Comparison of ENCODE assay signal across 8 mouse cellular contexts in the genomic region with DNA sequence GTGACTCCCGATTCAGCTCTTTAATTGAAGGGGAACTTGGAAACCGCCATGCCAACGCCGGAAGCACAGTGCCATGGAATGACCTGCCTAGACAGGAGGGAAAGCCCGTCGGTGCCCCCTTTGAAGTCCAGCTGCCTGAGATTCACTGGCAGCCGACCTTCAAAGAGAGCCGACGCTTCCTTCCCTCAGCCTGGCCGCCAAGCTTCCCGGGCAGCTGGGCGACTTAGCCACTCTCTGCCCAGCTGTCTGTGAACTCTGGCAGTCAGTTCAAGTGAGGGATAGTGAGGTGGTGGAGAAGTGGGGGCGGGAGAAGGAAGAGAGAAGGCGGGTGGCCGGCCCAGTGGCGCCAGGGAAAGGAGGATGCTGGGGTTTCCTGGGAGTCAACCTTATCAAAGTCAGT.
DNase-seq lines count a peak whose midpoint lies in the region; ATAC-seq lines count a peak whose summit lies in the region.

No protein-coding gene starts in this region.

- no peak for ATAC-seq in CD4-positive, CD25-positive, alpha-beta regulatory T cell, adult 4 months

- peak; percentile 14 to 22 for DNase-seq in layer of hippocampus, postnatal 10 days (ENCODE audit: low spot score in 2 of 2)
- DNase-seq in layer of hippocampus, adult 8-10 months (ENCODE audit: low spot score in 2 of 2) = no peak
- peak; percentile 17 for DNase-seq in embryo, embryonic 9.5 days (ENCODE audit: extremely low spot score)
- DNase-seq in heart, postnatal 4 days = peak; percentile 37
- DNase-seq in lung, postnatal 36 days = peak; percentile 30
- DNase-seq in frontal cortex, adult 2 months (ENCODE audit: extremely low spot score in 1 of 2, low spot score in 1 of 2) = no peak
- no peak for DNase-seq in layer of hippocampus, postnatal 14 days (ENCODE audit: low spot score in 2 of 2)

Comparison
In these comparisons a context has a peak if more than half of its experiments do, and no peak if none do; other contexts are left out.
1. DNase-seq: peak in layer of hippocampus, postnatal 10 days (2 of 2), embryo, embryonic 9.5 days (single experiment), heart, postnatal 4 days (single experiment) and lung, postnatal 36 days (single experiment); none in layer of hippocampus, adult 8-10 months (0 of 2), frontal cortex, adult 2 months (0 of 2) and layer of hippocampus, postnatal 14 days (0 of 2).